Mouse (Mus musculus) kidney, embryonic 15.5 days (tissue): ENCODE measurements around the gene Fancm. TPM values are rescaled to one million over a fixed set of nuclear protein-coding genes. Genes with fewer than 3 reads are reported as not detected.

Experiments
- ATAC-seq: fragments of 200-750 bp; cut with Nextera tagmentation; replicated peaks from 2 replicates; pipeline ENCODE4 v1.8.0; 2017; ENCODE audit warnings: moderate TSS enrichment; ENCODE audit not compliant: low FRiP score
- H3K27ac ChIP-seq: fragments of 300-500 bp; sonication (generic); 2 replicates; pipeline ENCODE4 v1.5.1; 2015; ENCODE audit warnings: mild to moderate bottlenecking, inconsistent platforms
- H3K27me3 ChIP-seq: fragments of 300-500 bp; sonication (generic); 2 replicates; pipeline ENCODE4 v1.6.1; 2015; ENCODE audit warnings: inconsistent platforms
- H3K36me3 ChIP-seq: fragments of 300-500 bp; sonication (generic); 2 replicates; pipeline ENCODE4 v1.6.1; 2015; ENCODE audit warnings: inconsistent platforms
- H3K4me1 ChIP-seq: fragments of 300-500 bp; sonication (generic); 2 replicates; pipeline ENCODE4 v1.6.1; 2015; ENCODE audit warnings: inconsistent platforms
- H3K4me2 ChIP-seq: fragments of 300-500 bp; sonication (generic); 2 replicates; pipeline ENCODE4 v1.6.1; 2015; ENCODE audit warnings: moderate library complexity, mild to moderate bottlenecking, inconsistent platforms
- H3K4me3 ChIP-seq: fragments of 300-500 bp; sonication (generic); replicated peaks from 2 replicates; pipeline ENCODE4 v1.5.1; 2015; ENCODE audit warnings: mild to moderate bottlenecking, inconsistent platforms
- H3K9ac ChIP-seq: fragments of 300-500 bp; sonication (generic); 2 replicates; pipeline ENCODE4 v1.6.1; 2015; ENCODE audit warnings: mild to moderate bottlenecking, inconsistent platforms
- H3K9me3 ChIP-seq: fragments of 300-500 bp; sonication (generic); replicated peaks from 2 replicates; pipeline ENCODE4 v1.6.1; 2016; ENCODE audit warnings: inconsistent platforms
- WGBS: fragments of 180-500 bp; shearing (Covaris S2); methylation state at CpG from one replicate; pipeline ENCODE4 v1.1.7; 2015; ENCODE audit warnings: mixed read lengths; 5-methylcytosine and 5-hydroxymethylcytosine counted together
- polyA plus RNA-seq: library from polyadenylated mRNA; unstranded; fragments of >200 nt; fragmentation: Nextera tagmentation; extraction: Ambion mirVana; gene quantifications from 2 replicates; pipeline ENCODE4 v1.2.1, GENCODE M21; 2015

Gene Fancm
- 9.9 and 10.3 TPM in 2 replicates for polyA plus RNA-seq

- 2% methylated on average over 39 of the region's 39 CpGs for WGBS
- H3K4me1 ChIP-seq: peaks cover 31% of the 10 kb centered on the region
- peaks cover 17% of the 10 kb centered on the region; the same call in 1 of the 2 replicates for H3K36me3 ChIP-seq
- H3K4me3 ChIP-seq: peak within 1 kb of the TSS; percentile 85
- peak within 1 kb of the TSS; percentile 82 for H3K4me2 ChIP-seq
- H3K27ac ChIP-seq: peak within 1 kb of the TSS; percentile 96
- H3K9ac ChIP-seq: peak within 1 kb of the TSS; percentile 87
- no peaks in the 10 kb centered on the region for H3K9me3 ChIP-seq
- ATAC-seq: peak; percentile 52
- H3K27me3 ChIP-seq: no peaks in the 10 kb centered on the region
These were observed at the start of gene Fancm for GRCm38 (mm10) chr12:65075085-65075732. Gene Fancm (plus strand): TSS chr12:65075603.

GRCm38 (mm10) chr12:65035839-65036189 is 39.6 kb upstream of the Fancm start:
- Histone ChIP-seq H3K9ac (peak overlapping the region; percentile 93; the same call in 1 of the 2 replicates), H3K27ac (peak overlapping the region; percentile 91; the same call in 1 of the 2 replicates)
- peak; percentile 33 for ATAC-seq

GRCm38 (mm10) chr12:65036190-65036870 is 39.1 kb upstream of the Fancm start, which contains the start of gene Prpf39:
Gene Prpf39 (plus strand): TSS chr12:65036333.
- Histone ChIP-seq H3K36me3 (peaks cover 3% of the 10 kb centered on the region; the same call in 1 of the 2 replicates), H3K4me1 (peaks cover 18% of the 10 kb centered on the region), H3K4me3 (peak within 1 kb of the TSS; percentile 90), H3K9me3 (no peaks in the 10 kb centered on the region), H3K4me2 (peak within 1 kb of the TSS; percentile 66), H3K9ac (peak within 1 kb of the TSS; percentile 93), H3K27me3 (no peaks in the 10 kb centered on the region), H3K27ac (peak within 1 kb of the TSS; percentile 91)
- WGBS: under 1% methylated on average over 65 of the region's 65 CpGs
- peak; percentile 97 for ATAC-seq

More at GRCm38 (mm10) chr12:65035839-65036189, 39.6 kb upstream of the Fancm start:
- Histone ChIP-seq H3K27me3 (no peaks in the 10 kb centered on the region), H3K36me3 (peaks cover 2% of the 10 kb centered on the region; the same call in 1 of the 2 replicates), H3K4me1 (peaks cover 18% of the 10 kb centered on the region), H3K4me3 (peak overlapping the region; percentile 90), H3K4me2 (peak overlapping the region; percentile 66), H3K9me3 (no peaks in the 10 kb centered on the region)
- 49% methylated on average over 8 of the region's 8 CpGs for WGBS

- H3K27ac ChIP-seq: peak overlapping the region; percentile 91; the same call in 1 of the 2 replicates
- no peak for ATAC-seq
- H3K9me3 ChIP-seq: no peaks in the 10 kb centered on the region
- 16% methylated on average over 18 of the region's 18 CpGs for WGBS
- no peaks in the 10 kb centered on the region for H3K27me3 ChIP-seq
- peak overlapping the region; percentile 66 for H3K4me2 ChIP-seq
- peak overlapping the region; percentile 90 for H3K4me3 ChIP-seq
- peaks cover 18% of the 10 kb centered on the region for H3K4me1 ChIP-seq
- peaks cover 6% of the 10 kb centered on the region; the same call in 1 of the 2 replicates for H3K36me3 ChIP-seq
- peak overlapping the region; percentile 93 for H3K9ac ChIP-seq
These were observed 38.4 kb upstream of the Fancm start for GRCm38 (mm10) chr12:65036892-65037545.

- no peak for ATAC-seq
- peak overlapping the region; percentile 90 for H3K4me3 ChIP-seq
- H3K27me3 ChIP-seq: no peaks in the 10 kb centered on the region
- 14% methylated on average over 4 of the region's 4 CpGs for WGBS
- peak overlapping the region; percentile 66 for H3K4me2 ChIP-seq
- no peak overlapping the region for H3K27ac ChIP-seq
- H3K9me3 ChIP-seq: no peaks in the 10 kb centered on the region
- H3K9ac ChIP-seq: no peak overlapping the region; the same call in 1 of the 2 replicates
- peaks cover 18% of the 10 kb centered on the region for H3K4me1 ChIP-seq
- H3K36me3 ChIP-seq: peaks cover 11% of the 10 kb centered on the region; the same call in 1 of the 2 replicates
These were observed 37.9 kb upstream of the Fancm start for GRCm38 (mm10) chr12:65037546-65037937.

GRCm38 (mm10) chr12:65048799-65049198 is 26.6 kb upstream of the Fancm start:
- no peak overlapping the region for H3K27ac ChIP-seq
- H3K36me3 ChIP-seq: peaks cover 59% of the 10 kb centered on the region
- H3K4me3 ChIP-seq: no peak overlapping the region
- no peak overlapping the region for H3K4me2 ChIP-seq
- H3K9me3 ChIP-seq: no peaks in the 10 kb centered on the region
- H3K27me3 ChIP-seq: no peaks in the 10 kb centered on the region
- no peak overlapping the region for H3K9ac ChIP-seq
- ATAC-seq: no peak
- no peaks in the 10 kb centered on the region for H3K4me1 ChIP-seq

GRCm38 (mm10) chr12:65058203-65058602 is 17.2 kb upstream of the Fancm start:
- H3K4me3 ChIP-seq: no peak overlapping the region
- H3K4me1 ChIP-seq: no peaks in the 10 kb centered on the region
- H3K27ac ChIP-seq: no peak overlapping the region
- no peak for ATAC-seq
- H3K9me3 ChIP-seq: no peaks in the 10 kb centered on the region
- H3K36me3 ChIP-seq: peaks cover 75% of the 10 kb centered on the region
- no peak overlapping the region for H3K9ac ChIP-seq
- 75% methylated on average over 2 of the region's 2 CpGs for WGBS
- H3K4me2 ChIP-seq: no peak overlapping the region
- no peaks in the 10 kb centered on the region for H3K27me3 ChIP-seq

- no peak overlapping the region for H3K4me2 ChIP-seq
- H3K4me1 ChIP-seq: no peaks in the 10 kb centered on the region
- peaks cover 78% of the 10 kb centered on the region for H3K36me3 ChIP-seq
- no peaks in the 10 kb centered on the region for H3K9me3 ChIP-seq
- no peak overlapping the region for H3K4me3 ChIP-seq
- no peak overlapping the region for H3K27ac ChIP-seq
- H3K27me3 ChIP-seq: no peaks in the 10 kb centered on the region
- ATAC-seq: no peak
- no peak overlapping the region for H3K9ac ChIP-seq
These were observed 14.3 kb upstream of the Fancm start for GRCm38 (mm10) chr12:65061082-65061481.

GRCm38 (mm10) chr12:65065241-65065640 is 10.2 kb upstream of the Fancm start:
- ATAC-seq: no peak
- H3K4me1 ChIP-seq: no peaks in the 10 kb centered on the region
- no peak overlapping the region for H3K27ac ChIP-seq
- H3K36me3 ChIP-seq: peaks cover 76% of the 10 kb centered on the region
- 43% methylated on average over 2 of the region's 2 CpGs for WGBS
- H3K9ac ChIP-seq: no peak overlapping the region
- no peak overlapping the region for H3K4me2 ChIP-seq
- H3K9me3 ChIP-seq: no peaks in the 10 kb centered on the region
- H3K4me3 ChIP-seq: no peak overlapping the region
- no peaks in the 10 kb centered on the region for H3K27me3 ChIP-seq

- no peak overlapping the region for H3K27ac ChIP-seq
- no peaks in the 10 kb centered on the region for H3K4me1 ChIP-seq
- no peak overlapping the region for H3K9ac ChIP-seq
- WGBS: 69% methylated on average over 3 of the region's 3 CpGs
- H3K36me3 ChIP-seq: peaks cover 70% of the 10 kb centered on the region
- ATAC-seq: no peak
- no peak overlapping the region for H3K4me2 ChIP-seq
- H3K4me3 ChIP-seq: no peak overlapping the region
- H3K27me3 ChIP-seq: no peaks in the 10 kb centered on the region
- H3K9me3 ChIP-seq: no peaks in the 10 kb centered on the region
These were observed 9.2 kb upstream of the Fancm start for GRCm38 (mm10) chr12:65066234-65066633.

- no peaks in the 10 kb centered on the region for H3K27me3 ChIP-seq
- no peak overlapping the region for H3K4me2 ChIP-seq
- H3K9me3 ChIP-seq: no peaks in the 10 kb centered on the region
- ATAC-seq: no peak
- no peak overlapping the region for H3K9ac ChIP-seq
- H3K36me3 ChIP-seq: peaks cover 62% of the 10 kb centered on the region
- peaks cover 8% of the 10 kb centered on the region; the same call in 1 of the 2 replicates for H3K4me1 ChIP-seq
- no peak overlapping the region for H3K27ac ChIP-seq
- no peak overlapping the region for H3K4me3 ChIP-seq
- WGBS: 74% methylated on average over 4 of the region's 4 CpGs
These were observed 7.0 kb upstream of the Fancm start for GRCm38 (mm10) chr12:65068409-65068808.
